Mouse (Mus musculus) brain, adult 2 months (tissue): ENCODE measurements around the gene Cd81.

Source experiments
- DNase-seq: peaks from one replicate; pipeline ENCODE4 v3.0.0; 2011; ENCODE audit warnings: low read depth, low spot score

Gene Cd81

DNA sequence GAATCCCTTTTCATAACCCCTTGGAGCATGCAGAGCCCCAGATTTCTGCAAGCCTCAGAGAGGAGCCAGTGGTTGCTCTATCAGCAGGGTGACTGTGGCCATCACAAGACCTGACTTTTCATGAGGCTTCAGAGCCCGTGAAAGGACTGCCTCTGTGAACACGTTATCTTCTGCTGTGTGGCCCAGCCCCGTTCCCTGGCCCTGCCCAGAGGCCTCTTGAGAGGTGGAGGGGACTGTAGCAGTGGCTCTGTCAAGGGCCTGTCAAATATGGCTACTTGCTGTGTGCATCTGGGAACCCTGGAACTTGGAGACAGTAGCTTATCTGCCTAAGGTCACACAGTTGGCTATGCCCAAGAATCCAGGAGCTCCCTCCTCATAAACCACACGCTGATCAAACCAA, 59.2 kb downstream of the Cd81 start:
- no peak for DNase-seq

- no peak for DNase-seq
Measured at GRCm38 (mm10) chr7:143112395-143112794, 59.9 kb downstream of the Cd81 start.

DNA sequence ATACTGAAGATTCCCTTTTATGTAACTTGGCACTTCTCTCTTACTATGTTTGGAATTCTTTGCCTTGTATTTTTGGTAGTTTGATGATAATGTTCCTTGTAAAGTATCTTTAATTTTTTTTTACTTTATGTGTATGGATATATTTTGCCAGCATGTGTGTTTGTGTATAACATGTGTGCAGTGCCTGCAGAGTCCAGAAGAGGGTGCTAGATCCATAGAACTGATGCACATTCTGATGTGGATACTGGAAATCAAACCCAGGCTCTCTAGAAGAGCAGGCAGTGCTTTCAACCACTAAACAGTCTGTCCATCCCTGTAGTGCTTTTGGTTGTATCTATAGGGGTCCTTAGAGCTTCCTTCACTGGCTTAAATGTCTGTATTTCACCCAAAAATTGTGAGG, 62.2 kb downstream of the Cd81 start:
- no peak for DNase-seq

- no peak for DNase-seq
Measured at GRCm38 (mm10) chr7:143116521-143116920, 64.0 kb downstream of the Cd81 start.
